Mouse (Mus musculus) hindbrain, embryonic 11.5 days (tissue): ENCODE results near the gene Kcnd3. TPM values are rescaled to one million over a fixed set of nuclear protein-coding genes. Genes with fewer than 3 reads are reported as not detected.

Source experiments
- ATAC-seq: fragments of 200-750 bp; cut with Nextera tagmentation; 2 replicates; pipeline ENCODE4 v1.8.0; 2017; ENCODE audit warnings: mild to moderate bottlenecking, moderate TSS enrichment, moderate library complexity; ENCODE audit not compliant: low FRiP score
- DNase-seq: peaks from one replicate; pipeline ENCODE4 v3.0.0-alpha.2; 2015; ENCODE audit warnings: low spot score
- H3K27ac ChIP-seq: fragments of 300-500 bp; sonication (generic); 2 replicates; pipeline ENCODE4 v1.5.1; 2014; ENCODE audit warnings: mild to moderate bottlenecking, low read depth, low read length
- H3K27me3 ChIP-seq: fragments of 300-500 bp; sonication (generic); 2 replicates; pipeline ENCODE4 v1.6.1; 2014; ENCODE audit warnings: mild to moderate bottlenecking, low read length, moderate library complexity, mixed read lengths; ENCODE audit not compliant: control insufficient read depth, insufficient read depth
- H3K36me3 ChIP-seq: fragments of 300-500 bp; sonication (generic); 2 replicates; pipeline ENCODE4 v1.6.1; 2014; ENCODE audit warnings: mild to moderate bottlenecking, low read length, moderate library complexity, mixed read lengths; ENCODE audit not compliant: control insufficient read depth, insufficient read depth
- H3K4me1 ChIP-seq: fragments of 300-500 bp; sonication (generic); replicated peaks from 2 replicates; pipeline ENCODE4 v1.6.1; 2014; ENCODE audit warnings: low read length, mixed read lengths; ENCODE audit not compliant: control insufficient read depth, insufficient read depth
- H3K4me2 ChIP-seq: fragments of 300-500 bp; sonication (generic); replicated peaks from 2 replicates; pipeline ENCODE4 v1.6.1; 2014; ENCODE audit warnings: mild to moderate bottlenecking, low read depth, low read length
- H3K4me3 ChIP-seq: fragments of 300-500 bp; sonication (generic); 2 replicates; pipeline ENCODE4 v1.5.1; 2014; ENCODE audit warnings: low read depth, low read length
- H3K9ac ChIP-seq: fragments of 300-500 bp; sonication (generic); 2 replicates; pipeline ENCODE4 v1.6.1; 2014; ENCODE audit warnings: low read depth, low read length
- H3K9me3 ChIP-seq: fragments of 300-500 bp; sonication (generic); 2 replicates; pipeline ENCODE4 v1.6.1; 2016; ENCODE audit warnings: low read length; ENCODE audit not compliant: control insufficient read depth
- WGBS: fragments of 180-500 bp; shearing (Covaris S2); extraction: QIAGEN DNeasy Blood & Tissue Kit; methylation state at CpG from one replicate; pipeline ENCODE4 v1.1.7; 2014; 5-methylcytosine and 5-hydroxymethylcytosine counted together
- polyA plus RNA-seq: library from polyadenylated mRNA; unstranded; fragments of >200 nt; fragmentation: Nextera tagmentation; extraction: Ambion mirVana; gene quantifications from 2 replicates; pipeline ENCODE4 v1.2.1, GENCODE M21; 2014

Kcnd3 gene
- polyA plus RNA-seq, 1 experiment from 2014 or later = 3.0 TPM

DNA sequence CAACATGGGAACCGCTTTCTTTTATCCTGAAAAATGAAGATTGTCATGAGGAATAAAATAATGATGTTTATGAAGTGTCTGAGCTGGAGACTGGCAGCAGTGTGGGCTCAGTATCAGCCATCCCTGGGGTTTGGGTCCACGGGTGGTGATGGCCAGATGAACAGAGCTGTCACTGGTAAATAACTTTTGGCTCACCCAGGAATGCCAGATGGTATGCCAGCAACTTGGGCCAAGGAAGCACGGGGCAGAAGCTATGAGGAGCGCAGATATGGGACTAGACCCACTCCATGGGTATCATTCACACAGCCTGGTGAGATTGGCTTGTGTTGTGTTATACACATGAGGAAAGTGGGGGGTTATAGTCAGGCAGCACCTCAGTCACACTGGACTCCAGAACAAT lies 26.7 kb downstream of the Kcnd3 start:
- no peak for ATAC-seq

DNA sequence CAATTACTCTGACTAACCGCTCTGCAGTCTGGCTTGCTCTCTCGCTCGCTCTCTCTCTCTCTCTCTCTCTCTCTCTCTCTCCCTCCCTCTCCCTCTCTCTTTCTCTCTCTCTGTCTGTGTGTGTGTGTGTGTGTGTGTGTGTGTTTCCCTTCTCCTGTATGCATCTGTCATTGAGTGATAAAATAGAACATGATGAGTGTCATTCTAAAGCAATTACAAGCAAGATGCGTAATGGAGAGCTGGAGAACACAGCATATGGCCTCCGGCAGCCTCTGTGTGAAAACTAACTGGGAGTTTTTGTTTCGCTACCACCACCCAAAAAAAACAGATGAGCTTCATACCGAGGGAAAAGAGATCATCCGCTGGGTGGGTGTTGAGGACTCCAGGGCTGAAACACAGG lies 29.3 kb downstream of the Kcnd3 start:
- no peaks in the 10 kb centered on the region for H3K27me3 ChIP-seq
- no peak for ATAC-seq
- 66% methylated on average over 8 of the region's 8 CpGs for WGBS
- H3K9me3 ChIP-seq = no peaks in the 10 kb centered on the region
- H3K27ac ChIP-seq = no peak overlapping the region
- no peak for DNase-seq
- H3K4me1 ChIP-seq = no peaks in the 10 kb centered on the region
- no peak overlapping the region for H3K9ac ChIP-seq
- H3K36me3 ChIP-seq = no peaks in the 10 kb centered on the region
- no peak overlapping the region for H3K4me3 ChIP-seq
- no peak overlapping the region for H3K4me2 ChIP-seq

More for the DNA sequence above, 26.7 kb downstream of the Kcnd3 start:
- H3K27me3 ChIP-seq = no peaks in the 10 kb centered on the region
- H3K9ac ChIP-seq = no peak overlapping the region
- no peaks in the 10 kb centered on the region for H3K36me3 ChIP-seq
- no peak overlapping the region for H3K4me3 ChIP-seq
- H3K27ac ChIP-seq = no peak overlapping the region
- no peaks in the 10 kb centered on the region for H3K9me3 ChIP-seq
- DNase-seq = no peak
- no peak overlapping the region for H3K4me2 ChIP-seq
- WGBS = 91% methylated on average over 4 of the region's 4 CpGs
- no peaks in the 10 kb centered on the region for H3K4me1 ChIP-seq

DNA sequence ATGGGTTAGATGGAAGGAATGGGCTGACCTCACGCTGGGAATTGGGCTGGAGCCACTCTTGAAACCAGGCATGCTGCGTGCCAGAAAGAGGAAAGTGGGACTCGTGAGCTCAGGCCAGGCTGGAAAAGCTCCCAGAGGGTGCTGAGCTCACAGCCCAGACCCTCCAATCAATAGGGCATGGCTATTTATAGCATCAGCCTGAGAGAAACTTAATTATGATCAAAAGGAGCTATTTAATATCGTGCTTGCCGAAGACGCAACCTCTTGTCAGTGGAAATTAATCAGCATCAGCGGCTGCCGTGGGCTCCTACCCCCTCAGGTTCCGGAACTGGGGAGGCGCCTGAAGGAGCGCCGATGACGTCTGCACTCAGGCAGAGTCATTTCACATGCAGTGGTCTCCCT lies 31.5 kb downstream of the Kcnd3 start:
- no peak for DNase-seq
- no peaks in the 10 kb centered on the region for H3K9me3 ChIP-seq
- no peak overlapping the region for H3K27ac ChIP-seq
- peak; percentile 69 for ATAC-seq
- H3K4me2 ChIP-seq = no peak overlapping the region
- no peaks in the 10 kb centered on the region for H3K4me1 ChIP-seq
- 58% methylated on average over 13 of the region's 13 CpGs for WGBS
- H3K27me3 ChIP-seq = no peaks in the 10 kb centered on the region
- H3K9ac ChIP-seq = no peak overlapping the region
- H3K36me3 ChIP-seq = no peaks in the 10 kb centered on the region
- H3K4me3 ChIP-seq = no peak overlapping the region

DNA sequence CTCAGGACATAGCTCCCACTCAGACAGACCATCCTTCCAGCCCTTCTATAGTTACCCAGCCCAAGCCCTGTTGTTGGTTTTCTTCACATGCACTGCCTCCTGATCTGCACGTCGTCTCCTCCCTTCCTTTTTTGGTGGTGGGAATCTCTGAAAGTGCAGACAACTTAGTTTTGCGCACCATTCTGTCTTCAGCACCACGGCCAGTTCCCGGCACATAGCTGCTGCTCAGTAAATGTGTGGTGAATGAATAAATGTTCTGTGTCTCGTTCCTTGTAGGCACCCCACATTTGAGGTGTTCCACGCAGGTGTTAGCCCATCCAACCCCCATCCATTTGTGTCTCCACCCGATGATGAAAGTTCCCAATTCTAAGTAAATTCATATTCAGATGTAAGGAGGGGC lies 35.0 kb downstream of the Kcnd3 start:
- H3K4me1 ChIP-seq = no peaks in the 10 kb centered on the region; the same call in 1 of the 2 replicates
- H3K9me3 ChIP-seq = no peaks in the 10 kb centered on the region
- no peak overlapping the region for H3K9ac ChIP-seq
- no peak overlapping the region for H3K27ac ChIP-seq
- H3K4me2 ChIP-seq = no peak overlapping the region
- 49% methylated on average over 8 of the region's 8 CpGs for WGBS
- DNase-seq (no peak), ATAC-seq (no peak)
- no peaks in the 10 kb centered on the region for H3K36me3 ChIP-seq
- no peak overlapping the region for H3K4me3 ChIP-seq
- H3K27me3 ChIP-seq = no peaks in the 10 kb centered on the region

DNA sequence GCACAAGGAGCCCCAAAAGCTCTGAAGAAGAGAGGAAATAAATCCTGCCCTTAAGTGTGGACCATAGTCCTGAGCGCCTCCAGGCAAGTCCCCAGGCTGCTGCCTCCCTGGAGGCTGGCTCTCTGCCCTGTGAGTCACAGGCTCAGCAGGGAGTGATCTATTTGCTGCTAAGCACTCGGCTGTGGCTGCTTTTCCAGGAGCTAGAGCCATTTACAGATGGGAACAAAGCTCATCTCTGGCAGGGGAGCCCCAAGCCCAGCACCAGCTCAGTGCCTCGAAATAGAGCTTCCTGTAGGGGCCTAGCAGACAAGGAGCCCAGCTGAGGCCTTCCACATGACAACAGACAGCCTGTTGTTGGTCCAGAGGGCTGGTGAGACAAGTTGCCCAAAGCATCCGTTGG lies 37.5 kb downstream of the Kcnd3 start:
- no peak for ATAC-seq

DNA sequence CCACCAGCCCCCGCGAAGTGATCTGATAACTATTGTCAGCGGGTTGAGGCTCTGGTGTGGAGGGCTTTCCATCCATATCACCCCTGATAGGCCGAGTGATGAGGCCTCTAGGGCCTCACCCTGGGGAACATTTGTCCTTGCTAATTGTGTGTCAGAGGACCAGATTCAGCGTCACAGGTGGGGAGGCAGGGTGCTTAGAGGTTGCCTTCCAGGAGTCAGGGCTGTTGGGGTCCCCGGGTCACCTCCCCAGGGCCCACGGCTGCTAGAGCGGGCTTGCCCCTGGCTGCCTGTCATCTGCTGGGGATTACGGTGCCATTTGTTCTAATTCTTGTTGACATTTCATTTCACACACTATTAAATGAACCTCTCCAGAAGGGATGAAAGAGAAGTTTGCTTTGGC lies 42.8 kb downstream of the Kcnd3 start:
- 47% methylated on average over 9 of the region's 9 CpGs for WGBS
- no peak overlapping the region for H3K4me2 ChIP-seq
- H3K36me3 ChIP-seq = no peaks in the 10 kb centered on the region
- H3K9ac ChIP-seq = no peak overlapping the region
- ATAC-seq (peak; percentile 71), DNase-seq (no peak)
- H3K27ac ChIP-seq = no peak overlapping the region
- H3K4me3 ChIP-seq = no peak overlapping the region
- no peaks in the 10 kb centered on the region for H3K27me3 ChIP-seq
- no peaks in the 10 kb centered on the region for H3K9me3 ChIP-seq
- peaks cover 14% of the 10 kb centered on the region for H3K4me1 ChIP-seq

More for the DNA sequence above, 37.5 kb downstream of the Kcnd3 start:
- Histone ChIP-seq H3K9ac (no peak overlapping the region), H3K9me3 (no peaks in the 10 kb centered on the region), H3K36me3 (no peaks in the 10 kb centered on the region), H3K4me3 (no peak overlapping the region), H3K4me2 (no peak overlapping the region), H3K27me3 (no peaks in the 10 kb centered on the region), H3K4me1 (peaks cover 5% of the 10 kb centered on the region), H3K27ac (no peak overlapping the region)
- 27% methylated on average over 4 of the region's 4 CpGs for WGBS
- no peak for DNase-seq

DNA sequence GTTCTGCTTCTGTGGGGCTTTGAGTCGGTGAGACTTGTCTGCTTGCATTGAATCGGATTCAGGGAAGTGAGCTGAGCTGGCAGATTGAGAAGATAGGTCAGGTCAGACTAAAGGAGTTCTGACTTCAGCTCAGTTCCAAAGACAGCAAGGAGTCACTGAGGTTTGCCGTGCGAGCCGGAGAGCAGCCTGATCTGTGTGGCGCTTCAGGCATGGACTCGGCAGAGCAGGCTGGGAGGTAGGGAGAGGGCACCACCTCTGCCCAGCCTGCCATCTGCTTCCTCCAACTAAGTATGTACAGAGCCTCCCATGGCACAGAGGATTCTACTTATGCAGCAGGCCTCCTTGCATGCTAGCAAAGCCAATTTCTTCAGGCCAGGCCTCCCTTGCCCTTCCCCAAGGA lies 44.1 kb downstream of the Kcnd3 start:
- H3K9me3 ChIP-seq = no peaks in the 10 kb centered on the region
- H3K27ac ChIP-seq = no peak overlapping the region
- no peaks in the 10 kb centered on the region for H3K36me3 ChIP-seq
- H3K4me2 ChIP-seq = no peak overlapping the region
- WGBS = 73% methylated on average over 7 of the region's 7 CpGs
- ATAC-seq (no peak), DNase-seq (no peak)
- no peaks in the 10 kb centered on the region for H3K27me3 ChIP-seq
- H3K9ac ChIP-seq = no peak overlapping the region
- no peak overlapping the region for H3K4me3 ChIP-seq
- H3K4me1 ChIP-seq = peaks cover 14% of the 10 kb centered on the region

DNA sequence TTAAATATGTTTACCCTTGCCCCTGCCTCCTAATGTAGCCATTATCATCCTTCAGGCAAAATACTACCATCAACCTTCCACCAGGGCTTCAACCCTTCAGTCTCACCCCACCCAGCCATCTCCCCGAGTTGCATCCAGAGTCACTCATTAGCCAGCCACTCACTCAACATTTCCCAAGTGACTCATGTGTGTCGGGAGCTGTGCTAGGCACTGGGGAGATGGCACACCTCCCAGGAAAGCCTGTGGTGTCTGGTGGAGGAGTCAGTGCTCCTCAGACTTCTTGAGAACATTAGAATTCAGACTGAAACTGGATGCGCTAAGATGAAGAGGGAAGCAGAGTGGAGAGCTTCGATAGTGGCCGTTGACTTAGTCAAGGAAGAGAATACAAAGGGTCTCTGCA lies 44.8 kb downstream of the Kcnd3 start:
- Histone ChIP-seq H3K27ac (no peak overlapping the region), H3K9ac (no peak overlapping the region), H3K4me3 (no peak overlapping the region), H3K9me3 (no peaks in the 10 kb centered on the region), H3K36me3 (no peaks in the 10 kb centered on the region), H3K27me3 (no peaks in the 10 kb centered on the region), H3K4me1 (peaks cover 14% of the 10 kb centered on the region), H3K4me2 (no peak overlapping the region)
- WGBS = 86% methylated on average over 5 of the region's 5 CpGs
- ATAC-seq (no peak), DNase-seq (no peak)

DNA sequence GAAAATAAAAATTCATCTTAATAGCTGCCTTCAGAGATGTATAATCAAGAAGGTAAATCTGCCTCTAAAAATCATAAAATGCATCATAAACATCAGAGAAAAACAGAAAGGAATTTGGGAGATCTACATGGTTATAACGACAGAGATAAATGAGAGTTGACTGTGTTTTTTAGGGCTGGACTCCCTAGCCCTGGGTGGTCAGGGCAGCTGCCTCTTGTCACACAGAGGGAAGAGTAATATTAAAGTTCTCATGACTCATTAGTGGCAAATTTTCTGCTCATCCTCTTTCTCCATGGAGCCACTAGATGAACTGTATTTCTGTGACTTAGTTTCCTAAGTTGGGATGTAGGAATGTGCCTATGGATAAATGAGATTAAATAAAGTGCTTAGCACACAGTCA lies 48.9 kb downstream of the Kcnd3 start:
- H3K9ac ChIP-seq = no peak overlapping the region
- no peak overlapping the region for H3K27ac ChIP-seq
- H3K9me3 ChIP-seq = no peaks in the 10 kb centered on the region
- DNase-seq (no peak), ATAC-seq (no peak)
- no peak overlapping the region for H3K4me3 ChIP-seq
- 86% methylated on average over 1 of the region's 1 CpGs for WGBS
- H3K36me3 ChIP-seq = no peaks in the 10 kb centered on the region
- no peak overlapping the region for H3K4me2 ChIP-seq
- H3K27me3 ChIP-seq = no peaks in the 10 kb centered on the region
- H3K4me1 ChIP-seq = peaks cover 6% of the 10 kb centered on the region; the same call in 1 of the 2 replicates
